Mouse (Mus musculus): ENCODE data around the gene Rtp1. TPM values are rescaled to one million over a fixed set of nuclear protein-coding genes. Genes with fewer than 3 reads are reported as not detected.

Gene Rtp1
- not detected in 2 replicates for total RNA-seq (2017)

DNA sequence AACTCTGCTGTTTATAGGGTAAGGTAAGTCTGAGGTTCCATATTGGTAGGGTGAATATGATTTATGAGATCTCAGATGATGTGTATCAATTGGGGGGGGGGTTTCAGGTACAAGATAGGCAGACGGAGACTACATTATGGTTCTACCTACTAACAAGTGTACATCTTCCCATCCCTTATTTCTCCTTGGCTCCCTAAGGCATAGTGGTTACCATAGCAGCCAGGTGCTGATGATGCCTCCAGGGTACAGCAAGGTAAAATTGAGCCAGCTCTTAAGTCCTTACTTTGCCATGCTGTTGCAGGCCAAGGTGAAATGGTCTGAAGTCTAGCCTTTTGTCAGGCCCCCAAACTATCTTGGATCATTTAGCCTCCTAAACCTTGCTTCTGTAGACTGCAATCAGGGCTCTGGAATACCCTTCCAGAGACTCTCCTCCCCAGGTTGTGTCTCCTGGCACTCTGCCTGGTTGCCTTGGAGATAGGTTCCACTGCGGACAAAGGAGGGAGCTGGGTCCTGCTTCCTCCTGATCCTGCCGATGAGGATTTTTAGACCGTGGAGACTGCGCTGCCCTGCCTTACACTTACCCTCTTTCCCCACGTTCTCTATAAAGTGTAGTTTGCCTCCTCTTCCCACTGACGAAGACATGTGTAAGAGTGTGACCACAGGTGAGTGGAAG lies at the start of gene Rtp1:
Rtp1 (plus strand) TSS at position 487 of the 673 bp plus-strand sequence.
- ATAC-seq (ENCODE audit: extremely low read depth, insufficient number of reproducible peaks, low FRiP score, poor library complexity, severe bottlenecking) = no peak

DNA sequence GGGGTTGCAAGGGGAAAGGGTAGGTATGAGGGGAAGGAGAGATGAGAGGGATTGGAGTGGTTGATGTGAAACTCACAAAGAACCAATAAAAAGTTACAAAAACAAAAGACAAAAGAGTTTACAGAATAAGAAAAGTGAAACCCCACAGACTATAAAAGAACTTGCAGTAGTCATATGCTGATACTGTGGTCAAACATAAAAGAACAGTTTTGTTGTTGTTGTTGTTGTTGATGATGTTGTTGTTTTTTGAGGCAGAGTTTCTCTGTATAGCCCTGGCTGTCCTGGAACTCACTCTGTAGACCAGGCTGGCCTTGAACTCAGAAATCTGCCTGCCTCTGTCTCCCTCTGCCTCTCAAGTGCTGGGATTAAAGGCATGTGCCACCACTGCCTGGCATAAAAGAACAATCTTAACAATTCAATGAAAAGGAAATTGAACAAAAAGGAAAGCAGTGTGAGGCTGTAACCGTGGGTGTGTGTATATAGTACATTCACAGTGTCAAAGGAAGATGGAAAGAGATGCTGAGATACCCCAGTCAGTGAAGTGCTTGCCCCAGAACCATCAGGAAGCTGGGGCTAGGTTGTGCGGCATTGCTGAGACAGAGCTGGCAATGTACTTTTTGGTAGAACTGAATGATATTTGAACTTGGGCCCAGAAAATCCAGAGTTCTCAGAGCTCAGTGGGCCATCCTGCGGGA lies 49.2 kb upstream of the Rtp1 start:
- no peak for ATAC-seq (ENCODE audit: extremely low read depth, insufficient number of reproducible peaks, low FRiP score, poor library complexity, severe bottlenecking)

DNA sequence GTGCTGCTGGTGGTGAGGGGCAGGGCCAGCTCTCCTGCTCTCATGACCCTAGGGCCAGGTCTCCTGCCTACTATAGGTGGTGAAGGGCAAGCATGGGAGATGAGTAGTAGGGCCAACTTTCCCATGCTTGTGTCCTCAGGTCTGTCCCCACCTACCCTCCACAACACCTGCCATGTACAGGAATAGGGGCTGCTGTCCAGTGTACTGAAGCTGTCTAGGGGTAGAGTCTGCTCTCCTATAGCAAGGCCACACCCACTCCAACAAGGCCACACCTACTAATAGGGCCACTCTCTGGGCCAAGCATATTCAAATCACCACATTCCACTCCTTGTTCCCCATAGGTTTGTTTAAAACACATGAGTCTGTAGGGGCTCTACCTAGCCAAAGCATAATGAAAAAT lies 44.6 kb upstream of the Rtp1 start:
- ATAC-seq (ENCODE audit: extremely low read depth, insufficient number of reproducible peaks, low FRiP score, poor library complexity, severe bottlenecking) = no peak

DNA sequence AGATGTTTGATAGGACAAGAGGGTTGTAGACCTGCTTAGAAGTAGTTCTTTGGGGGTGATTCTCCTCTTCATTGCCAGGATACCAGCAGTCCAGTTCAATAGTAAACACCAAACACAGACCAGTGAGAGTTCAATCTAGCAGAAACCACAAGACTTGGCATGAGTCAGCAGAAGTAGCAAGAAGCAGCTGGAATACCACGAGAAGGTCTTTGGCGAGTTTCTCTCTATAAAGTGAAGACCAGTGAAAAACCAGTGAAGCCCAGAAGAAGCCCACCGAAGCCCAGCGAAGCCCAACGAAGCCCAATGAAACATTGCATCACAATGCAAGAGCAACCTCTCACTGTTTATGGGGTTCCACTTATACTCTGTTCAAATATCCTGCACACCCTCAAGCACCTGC lies 31.0 kb upstream of the Rtp1 start:
- no peak for ATAC-seq (ENCODE audit: extremely low read depth, insufficient number of reproducible peaks, low FRiP score, poor library complexity, severe bottlenecking)

DNA sequence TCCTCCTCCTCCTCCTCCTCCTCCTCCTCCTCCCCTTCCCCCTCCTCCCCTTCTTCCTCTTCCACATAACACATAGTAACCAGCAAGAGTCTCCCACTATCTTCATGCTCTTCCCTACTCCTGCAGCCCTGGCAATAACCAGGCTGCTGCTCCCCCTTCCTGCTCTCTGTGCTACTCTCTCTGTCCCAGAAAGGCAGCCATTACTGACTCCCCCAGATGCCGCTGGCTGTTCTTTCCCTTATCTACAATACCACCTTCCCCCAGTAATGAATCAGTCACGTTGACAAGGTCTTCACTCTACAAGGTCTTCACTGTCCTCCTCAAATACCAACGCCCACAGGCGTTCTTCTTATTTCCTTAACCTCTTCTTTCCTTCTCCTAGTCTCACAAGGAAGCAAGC lies 27.5 kb upstream of the Rtp1 start:
- ATAC-seq (ENCODE audit: extremely low read depth, insufficient number of reproducible peaks, low FRiP score, poor library complexity, severe bottlenecking) = no peak

DNA sequence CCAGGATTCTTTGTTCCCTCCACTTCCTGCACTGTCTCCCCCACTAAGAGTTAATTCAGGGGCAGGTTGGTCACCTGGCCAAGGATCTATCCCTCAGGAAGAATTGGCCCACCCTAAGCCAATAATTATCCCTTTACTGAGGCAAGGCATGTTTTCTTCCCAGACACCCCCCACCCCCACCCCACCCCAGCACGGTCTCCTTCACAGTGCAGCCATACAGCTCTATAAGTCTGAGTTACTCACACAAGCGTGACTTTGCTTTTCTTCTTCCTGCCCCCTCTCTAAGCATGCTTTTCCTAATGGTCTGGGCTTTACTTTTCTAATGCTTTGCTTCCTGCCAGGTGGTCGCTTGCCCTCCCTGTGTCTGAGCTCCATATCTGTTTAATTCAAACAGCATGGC lies 27.0 kb upstream of the Rtp1 start:
- no peak for ATAC-seq (ENCODE audit: extremely low read depth, insufficient number of reproducible peaks, low FRiP score, poor library complexity, severe bottlenecking)

DNA sequence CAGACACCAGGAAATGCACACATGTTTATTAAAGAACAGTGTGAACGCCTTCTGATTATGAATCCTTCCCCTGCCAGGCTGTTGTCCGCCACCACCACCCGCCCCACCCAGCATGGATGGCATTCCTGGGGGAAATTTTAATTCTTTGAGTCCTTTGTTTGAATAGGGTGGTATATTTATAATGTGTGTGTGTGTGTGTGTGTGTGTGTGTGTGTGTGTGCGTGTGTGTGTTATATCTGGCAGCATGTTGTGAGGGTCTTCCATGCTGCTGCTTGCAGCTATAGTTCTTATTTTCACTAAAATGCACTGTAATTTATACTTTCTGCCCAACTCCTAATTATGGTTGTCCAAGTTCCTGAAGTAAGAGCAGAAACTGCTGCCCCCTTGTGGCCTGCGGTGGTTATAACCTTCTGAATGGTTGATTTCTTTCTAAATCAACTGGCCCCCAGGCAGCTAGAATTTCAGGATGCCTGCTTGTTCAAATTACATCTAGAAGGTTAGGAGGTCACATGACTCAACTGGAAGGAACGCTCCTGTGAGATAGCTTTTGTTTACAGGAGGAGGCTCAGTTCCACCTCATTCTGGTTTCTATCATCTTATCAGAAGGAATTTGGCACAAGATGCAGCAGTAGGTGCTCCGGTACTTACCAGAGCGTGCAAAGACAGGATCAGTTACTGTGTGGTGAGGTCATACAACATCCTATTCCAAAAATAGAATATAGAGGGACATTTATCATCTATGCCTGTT lies 25.8 kb upstream of the Rtp1 start:
- ATAC-seq (ENCODE audit: extremely low read depth, insufficient number of reproducible peaks, low FRiP score, poor library complexity, severe bottlenecking) = peak; percentile 48; the same call in 1 of the 2 replicates

DNA sequence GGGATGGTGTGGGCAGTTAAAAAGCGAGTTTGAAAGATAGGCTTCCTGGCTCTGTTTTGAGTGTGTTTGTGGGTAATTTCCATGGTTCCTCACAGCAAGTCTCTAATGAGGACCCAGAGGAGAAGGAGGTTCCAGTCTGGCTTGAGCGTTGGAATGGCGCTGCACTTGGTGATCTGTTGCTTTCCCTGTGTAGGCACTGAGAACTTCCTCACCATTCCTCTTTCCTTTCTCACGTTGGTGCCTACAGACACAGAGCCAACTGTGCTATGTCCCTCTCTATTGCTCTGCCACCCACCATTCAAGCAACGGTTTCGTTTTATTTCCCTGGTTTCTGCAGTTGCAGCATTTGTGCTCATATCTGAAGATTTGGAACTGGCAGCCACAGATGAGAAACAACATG lies 16.0 kb upstream of the Rtp1 start:
- no peak for ATAC-seq (ENCODE audit: extremely low read depth, insufficient number of reproducible peaks, low FRiP score, poor library complexity, severe bottlenecking)

DNA sequence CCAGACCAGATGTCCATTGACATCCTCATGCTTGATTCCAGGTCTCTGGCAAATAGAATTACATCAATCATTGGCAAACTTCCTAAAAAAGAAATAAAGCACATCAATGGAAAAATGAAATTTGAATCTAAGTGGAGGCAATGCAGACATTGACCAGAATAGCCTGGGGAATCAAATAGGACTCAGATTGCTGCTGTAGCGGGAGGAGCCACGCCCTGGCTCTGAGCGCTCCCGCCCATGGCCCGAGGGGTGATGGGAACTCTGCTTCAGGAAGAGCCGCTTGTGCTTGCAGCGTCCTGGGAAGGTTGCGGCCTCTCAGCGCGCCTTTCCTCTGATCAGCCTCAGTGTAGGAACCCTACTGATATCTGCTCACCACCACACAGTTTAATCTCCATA lies 12.7 kb upstream of the Rtp1 start:
- ATAC-seq (ENCODE audit: extremely low read depth, insufficient number of reproducible peaks, low FRiP score, poor library complexity, severe bottlenecking) = no peak

DNA sequence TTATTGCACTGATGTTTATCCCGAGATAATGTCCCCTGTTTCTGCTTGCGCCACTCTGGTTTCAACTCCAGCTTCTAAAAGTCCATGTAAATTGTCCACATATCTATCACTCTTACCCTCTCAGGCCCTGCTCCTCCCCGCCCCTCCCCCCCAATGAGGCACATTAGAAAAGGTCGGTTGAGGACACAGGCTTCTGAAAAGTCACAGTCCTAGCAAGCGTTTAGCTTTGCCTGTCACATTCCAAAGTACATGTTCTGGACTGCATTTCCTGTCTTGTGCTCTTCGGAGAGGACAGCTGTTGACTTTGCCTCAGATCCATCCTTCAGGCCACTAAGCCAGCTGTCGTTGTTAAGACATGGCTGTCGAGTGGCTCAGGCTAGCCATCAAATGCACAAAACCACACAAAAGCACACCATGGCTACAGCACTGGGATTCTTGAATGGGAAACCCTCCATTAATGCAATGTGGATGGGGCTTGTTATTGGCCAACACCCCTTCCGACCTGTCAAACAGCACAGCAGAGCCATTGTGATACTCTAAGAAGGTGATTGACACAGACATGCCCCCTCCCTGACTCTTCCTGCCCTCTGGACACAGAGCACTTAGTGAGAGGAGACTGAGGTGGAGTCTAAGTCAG lies 12.2 kb upstream of the Rtp1 start:
- no peak for ATAC-seq (ENCODE audit: extremely low read depth, insufficient number of reproducible peaks, low FRiP score, poor library complexity, severe bottlenecking)

DNA sequence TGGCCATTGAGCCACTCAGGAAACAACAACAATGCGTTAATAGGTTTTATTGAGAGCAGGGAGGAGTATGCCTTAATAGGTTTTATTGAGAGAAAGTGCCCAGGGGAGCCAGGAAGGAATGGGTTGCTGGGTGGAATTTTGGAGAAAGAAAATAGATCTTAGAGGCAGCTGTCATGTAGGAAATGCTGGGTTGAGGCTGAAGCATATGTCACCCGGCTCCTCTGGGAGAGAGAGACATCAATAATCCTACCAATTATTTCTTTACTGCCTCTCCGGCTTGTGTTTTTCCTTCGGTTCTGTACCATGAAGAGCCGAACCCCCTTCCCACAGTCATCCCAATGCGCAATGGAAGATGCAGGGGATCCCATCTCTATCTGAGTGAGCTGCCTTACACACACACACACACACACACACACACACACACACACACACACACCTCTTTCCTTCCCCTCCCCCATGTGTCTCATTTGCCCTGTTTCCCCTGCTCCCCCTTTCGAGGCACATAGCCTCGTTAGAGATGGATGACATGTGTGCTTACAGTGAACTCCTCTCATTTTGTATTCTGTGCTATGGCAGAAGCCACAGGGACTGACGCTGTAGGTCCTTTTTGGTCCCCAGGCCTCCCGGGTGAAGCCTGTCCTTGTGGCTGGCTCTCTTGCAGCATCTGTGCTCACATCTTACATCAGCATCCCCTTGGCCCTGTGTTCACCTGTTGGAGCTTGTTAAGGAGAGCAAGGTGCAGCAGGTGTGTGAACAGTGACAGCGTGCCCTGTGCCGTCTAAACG lies 11.3 kb upstream of the Rtp1 start:
- no peak for ATAC-seq (ENCODE audit: extremely low read depth, insufficient number of reproducible peaks, low FRiP score, poor library complexity, severe bottlenecking)

DNA sequence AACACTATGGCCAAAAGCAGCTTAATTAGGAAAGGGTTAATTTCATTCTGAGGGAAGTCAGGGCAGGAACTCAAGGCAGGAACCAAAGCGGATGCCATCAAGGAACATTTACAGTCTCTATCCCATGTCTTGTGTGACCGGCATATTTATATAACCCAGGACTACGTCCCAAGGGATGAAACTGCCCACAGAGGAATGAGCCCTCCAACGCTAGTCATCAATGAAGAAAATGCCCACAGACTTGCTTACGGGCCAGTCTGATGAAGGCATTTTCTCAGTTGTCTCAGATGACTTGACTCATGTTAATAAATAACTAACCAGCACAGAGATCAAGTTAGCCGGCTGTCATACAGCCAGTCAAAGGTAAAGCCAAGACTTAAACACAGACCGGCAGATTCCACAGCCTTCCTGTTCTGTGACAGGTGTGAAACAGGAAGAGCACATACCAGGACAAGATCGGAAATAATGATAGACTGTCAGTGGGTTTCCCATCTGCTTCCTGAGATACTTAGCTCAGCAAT lies 9.3 kb upstream of the Rtp1 start:
- no peak for ATAC-seq (ENCODE audit: extremely low read depth, insufficient number of reproducible peaks, low FRiP score, poor library complexity, severe bottlenecking)

DNA sequence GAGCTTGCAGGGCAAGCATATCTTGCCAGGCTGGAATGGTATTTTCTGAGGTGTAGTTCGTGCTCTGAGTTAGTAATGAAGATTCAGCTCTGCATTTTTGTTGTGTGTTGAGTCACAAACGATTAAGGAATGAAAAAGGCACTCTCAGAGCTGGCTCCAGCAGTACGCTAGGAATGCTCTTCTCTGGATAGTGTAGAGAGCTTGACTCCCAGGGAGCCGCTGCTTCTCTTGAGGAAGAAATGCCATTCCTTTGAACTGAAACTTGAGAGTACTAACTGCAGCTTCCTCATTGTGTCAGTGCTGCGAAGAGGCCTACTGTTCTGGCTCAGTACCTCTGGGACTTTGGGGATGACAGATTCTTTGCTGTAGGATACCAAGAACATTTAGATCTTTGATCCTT lies 5.1 kb upstream of the Rtp1 start:
- no peak for ATAC-seq (ENCODE audit: extremely low read depth, insufficient number of reproducible peaks, low FRiP score, poor library complexity, severe bottlenecking)

DNA sequence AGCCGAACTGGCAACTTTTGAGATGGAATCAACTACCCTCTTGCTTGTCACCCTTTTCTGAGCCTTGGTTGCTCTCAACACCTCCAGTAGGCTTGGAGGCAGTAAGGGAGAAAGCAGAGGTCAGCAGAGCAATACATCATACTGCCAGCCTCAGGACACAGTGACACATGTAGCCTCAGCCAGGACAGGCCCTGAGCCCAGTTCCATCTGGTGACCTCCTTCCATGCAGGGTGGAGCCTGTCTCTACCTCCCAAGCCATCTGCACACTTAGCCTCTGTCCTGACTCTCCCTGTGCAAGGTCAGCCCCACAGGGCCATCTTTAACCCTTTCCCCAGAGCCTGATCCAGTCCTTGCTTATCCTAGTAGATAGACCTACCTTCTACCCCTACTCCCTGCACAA lies 1.2 kb upstream of the Rtp1 start:
- no peak for ATAC-seq (ENCODE audit: extremely low read depth, insufficient number of reproducible peaks, low FRiP score, poor library complexity, severe bottlenecking)

DNA sequence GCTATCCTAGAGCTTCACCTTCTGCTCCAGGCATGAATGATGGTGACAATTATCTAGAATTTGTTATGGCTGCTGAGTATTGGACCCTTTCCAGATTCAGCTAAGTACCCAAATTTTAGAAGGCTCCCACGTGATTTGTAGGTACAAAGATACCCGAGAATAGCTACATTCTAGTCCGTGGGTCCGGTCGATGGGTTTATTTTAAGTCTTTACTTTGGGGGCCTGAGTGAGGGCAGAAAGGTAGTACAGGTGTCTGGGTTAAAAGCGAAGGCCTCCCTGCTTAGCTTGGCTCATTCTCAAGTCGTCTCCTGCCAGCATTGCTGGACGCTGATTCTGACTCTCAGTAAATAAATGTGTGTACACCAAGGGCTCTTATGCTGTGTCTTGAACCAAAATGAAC lies 1.1 kb downstream of the Rtp1 start:
- ATAC-seq (ENCODE audit: extremely low read depth, insufficient number of reproducible peaks, low FRiP score, poor library complexity, severe bottlenecking) = no peak

DNA sequence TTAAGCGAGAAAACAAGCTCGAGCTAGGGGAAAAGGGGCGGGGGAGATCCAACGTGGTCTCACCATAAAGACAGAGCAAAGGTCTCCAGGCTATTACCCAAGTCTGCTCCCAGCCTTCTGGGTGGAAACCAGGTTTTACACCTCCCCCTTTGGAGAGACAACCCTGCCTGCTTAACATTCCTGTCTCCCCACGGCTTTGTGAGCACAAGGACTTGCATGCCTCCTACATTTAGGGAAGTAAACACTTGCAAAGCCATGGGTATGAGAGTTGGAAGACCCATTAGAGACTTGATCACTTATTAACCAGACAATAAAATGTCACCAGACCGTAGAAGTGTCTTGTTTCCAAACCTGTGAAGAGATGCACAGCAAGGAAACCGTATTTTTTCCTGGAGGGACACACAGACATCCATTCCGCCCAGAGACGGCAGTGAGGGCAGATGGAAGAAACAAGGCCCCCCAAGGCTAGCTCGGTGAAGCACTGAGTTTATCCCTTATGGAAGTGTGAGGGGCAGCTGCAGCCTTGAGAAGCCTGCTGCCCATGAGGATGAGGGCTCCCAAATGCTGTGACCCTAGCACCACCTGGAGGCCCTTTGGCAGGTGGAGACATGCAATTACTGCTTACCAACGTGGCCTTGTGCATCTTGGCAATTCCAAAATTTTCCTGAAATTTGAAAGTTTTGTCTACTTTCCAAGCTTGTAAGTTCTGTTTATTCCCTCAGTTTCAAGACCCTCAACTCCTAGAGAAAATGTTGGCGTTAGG lies 8.7 kb downstream of the Rtp1 start:
- ATAC-seq (ENCODE audit: extremely low read depth, insufficient number of reproducible peaks, low FRiP score, poor library complexity, severe bottlenecking) = no peak

DNA sequence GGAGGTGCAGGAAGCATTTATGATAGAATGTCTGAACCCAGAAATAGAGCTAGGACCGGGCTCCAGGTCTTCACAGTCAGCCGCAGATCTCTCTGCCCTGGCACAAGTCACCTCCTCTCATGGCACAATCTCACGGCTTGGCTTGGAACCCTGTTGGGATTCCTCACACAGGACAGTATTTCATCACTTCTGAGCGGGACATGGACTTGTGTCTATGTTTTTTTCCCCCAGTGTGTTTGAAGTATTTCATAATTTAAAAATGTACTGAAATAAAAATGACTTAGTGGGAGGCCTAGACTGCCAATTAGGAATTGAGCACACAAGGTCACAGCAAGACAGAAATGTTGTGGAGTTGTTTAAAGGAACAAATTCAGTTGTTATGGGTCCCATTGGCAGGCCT lies 15.3 kb downstream of the Rtp1 start:
- no peak for ATAC-seq (ENCODE audit: extremely low read depth, insufficient number of reproducible peaks, low FRiP score, poor library complexity, severe bottlenecking)

DNA sequence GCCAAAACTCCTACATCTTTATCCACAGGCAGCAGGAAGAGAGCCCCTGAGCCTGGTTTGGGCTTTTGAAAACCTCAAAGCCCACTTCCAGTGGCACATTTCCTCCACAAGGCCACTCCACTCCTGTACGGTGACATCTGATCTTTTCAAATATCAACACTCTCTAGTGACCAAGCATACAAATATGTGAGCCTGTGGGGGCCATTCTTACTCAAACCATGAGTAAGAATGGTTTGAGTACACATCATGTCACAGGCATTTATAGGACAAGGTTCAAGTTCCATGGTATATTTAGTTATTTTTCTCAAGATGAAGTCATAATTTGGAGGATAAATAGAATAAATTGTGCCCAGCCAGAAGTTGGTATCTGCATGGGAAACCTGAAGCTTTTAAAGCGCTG lies 21.0 kb downstream of the Rtp1 start:
- ATAC-seq (ENCODE audit: extremely low read depth, insufficient number of reproducible peaks, low FRiP score, poor library complexity, severe bottlenecking) = no peak

Measured in neutrophil, adult 5-6 weeks (primary cell).